Mouse (Mus musculus) erythroblast, embryonic 14.5 days (primary cell): Measurements from ENCODE around the gene Lrrc74b.

ENCODE experiments used
- GATA1 ChIP-seq: IDR thresholded peaks from 2 replicates; pipeline ENCODE4 v1.6.1; 2012; ENCODE audit warnings: low read length, inconsistent platforms, mixed read lengths
- TAL1 ChIP-seq: IDR thresholded peaks from 3 replicates; pipeline ENCODE4 v1.6.1; 2012; ENCODE audit warnings: low read length, inconsistent platforms, mixed read lengths

GRCm38 (mm10) chr16:17528276-17528675, 32.8 kb downstream of the Lrrc74b start:
- TF ChIP-seq GATA1 (no peak), TAL1 (no peak)
